Mouse (Mus musculus): ENCODE results near the gene Psmd11. TPM values are rescaled to one million over a fixed set of nuclear protein-coding genes. Genes with fewer than 3 reads are reported as not detected.

Gene Psmd11
- polyA plus RNA-seq, 1 experiment from 2014 or later: 336 TPM

DNA sequence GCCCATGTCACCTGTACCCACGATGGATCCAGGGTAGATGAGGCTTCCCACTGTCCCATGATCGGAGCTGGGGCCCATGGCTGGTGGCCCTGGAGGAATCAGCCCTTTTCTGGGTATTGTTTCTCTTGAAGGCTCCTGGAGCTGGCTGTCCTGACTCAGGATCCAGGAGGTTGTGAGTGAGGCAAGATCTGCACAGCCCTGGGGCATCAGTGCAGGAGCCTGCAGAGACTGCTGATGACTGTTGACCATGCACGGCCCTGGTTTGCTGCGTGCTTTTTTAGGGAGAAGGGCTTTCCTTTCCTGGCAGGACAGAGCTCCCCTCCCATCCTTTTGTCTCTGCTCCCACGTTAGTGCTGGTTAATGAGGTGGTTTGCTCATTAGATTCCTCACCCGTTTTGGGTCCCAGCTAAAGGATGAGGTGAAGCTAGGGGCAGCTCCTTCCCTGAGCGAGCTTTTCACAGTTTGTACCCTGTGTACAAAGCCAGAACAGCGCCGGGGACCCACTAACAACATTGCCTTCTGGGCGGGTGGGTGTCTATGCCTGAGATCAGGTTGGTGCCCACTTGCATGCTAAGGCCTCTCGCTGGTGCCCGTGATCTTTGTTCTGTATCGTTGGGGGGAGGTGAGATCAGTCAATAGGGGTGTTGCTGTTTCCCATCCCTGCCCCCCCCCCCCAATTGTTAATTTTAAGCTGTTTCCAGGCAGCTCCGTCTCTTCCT is 50.4 kb downstream of the Psmd11 start:
- H3K27ac ChIP-seq (ENCODE audit: low read length): peak overlapping the region; percentile 99
- WGBS: 12% methylated on average over 14 of the region's 14 CpGs
- H3K9ac ChIP-seq (replicated peaks; ENCODE audit: low read depth, low read length): peak overlapping the region; percentile 99
- H3K4me1 ChIP-seq (replicated peaks; ENCODE audit: control insufficient read depth, insufficient read depth, low read length): peaks cover 42% of the 10 kb centered on the region
- peak overlapping the region; percentile 97 for H3K4me2 ChIP-seq (ENCODE audit: low read length)
- H3K9me3 ChIP-seq (ENCODE audit: control insufficient read depth, low read length): no peaks in the 10 kb centered on the region
- no peaks in the 10 kb centered on the region for H3K27me3 ChIP-seq (replicated peaks; ENCODE audit: control insufficient read depth, insufficient read depth, low read length)
- peak overlapping the region; percentile 93 for H3K4me3 ChIP-seq (replicated peaks; ENCODE audit: low read length)
- peaks cover 7% of the 10 kb centered on the region; the same call in 1 of the 2 replicates for H3K36me3 ChIP-seq (ENCODE audit: control insufficient read depth, insufficient read depth)
- ATAC-seq: no peak

DNA sequence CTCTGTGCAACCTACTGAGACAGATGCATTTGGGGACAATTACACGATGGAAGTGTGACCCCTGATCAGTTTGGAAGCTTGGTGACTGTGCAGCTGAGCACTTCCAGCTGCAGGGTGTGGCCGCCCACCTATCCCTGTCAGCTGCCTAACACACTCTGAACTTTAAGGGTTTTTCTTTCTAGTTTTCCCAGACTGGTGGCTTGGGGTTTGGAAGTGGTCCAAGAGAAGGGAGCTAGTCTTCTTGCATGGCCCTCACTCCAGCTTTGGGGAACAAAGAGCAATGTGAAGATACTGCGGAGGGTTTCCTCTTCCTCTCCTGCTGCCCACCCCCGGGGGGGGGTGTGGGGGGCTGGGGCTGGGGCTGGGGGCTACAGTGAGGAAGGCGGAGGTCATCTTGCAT is 51.0 kb downstream of the Psmd11 start:
- H3K9ac ChIP-seq (replicated peaks; ENCODE audit: low read depth, low read length): peak overlapping the region; percentile 99
- H3K4me1 ChIP-seq (replicated peaks; ENCODE audit: control insufficient read depth, insufficient read depth, low read length): peaks cover 47% of the 10 kb centered on the region
- no peaks in the 10 kb centered on the region for H3K27me3 ChIP-seq (replicated peaks; ENCODE audit: control insufficient read depth, insufficient read depth, low read length)
- H3K36me3 ChIP-seq (ENCODE audit: control insufficient read depth, insufficient read depth): peaks cover 7% of the 10 kb centered on the region; the same call in 1 of the 2 replicates
- H3K4me3 ChIP-seq (replicated peaks; ENCODE audit: low read length): peak overlapping the region; percentile 93
- H3K4me2 ChIP-seq (ENCODE audit: low read length): peak overlapping the region; percentile 97
- no peak for ATAC-seq
- 29% methylated on average over 5 of the region's 5 CpGs for WGBS
- no peaks in the 10 kb centered on the region for H3K9me3 ChIP-seq (ENCODE audit: control insufficient read depth, low read length)
- H3K27ac ChIP-seq (ENCODE audit: low read length): peak overlapping the region; percentile 99

DNA sequence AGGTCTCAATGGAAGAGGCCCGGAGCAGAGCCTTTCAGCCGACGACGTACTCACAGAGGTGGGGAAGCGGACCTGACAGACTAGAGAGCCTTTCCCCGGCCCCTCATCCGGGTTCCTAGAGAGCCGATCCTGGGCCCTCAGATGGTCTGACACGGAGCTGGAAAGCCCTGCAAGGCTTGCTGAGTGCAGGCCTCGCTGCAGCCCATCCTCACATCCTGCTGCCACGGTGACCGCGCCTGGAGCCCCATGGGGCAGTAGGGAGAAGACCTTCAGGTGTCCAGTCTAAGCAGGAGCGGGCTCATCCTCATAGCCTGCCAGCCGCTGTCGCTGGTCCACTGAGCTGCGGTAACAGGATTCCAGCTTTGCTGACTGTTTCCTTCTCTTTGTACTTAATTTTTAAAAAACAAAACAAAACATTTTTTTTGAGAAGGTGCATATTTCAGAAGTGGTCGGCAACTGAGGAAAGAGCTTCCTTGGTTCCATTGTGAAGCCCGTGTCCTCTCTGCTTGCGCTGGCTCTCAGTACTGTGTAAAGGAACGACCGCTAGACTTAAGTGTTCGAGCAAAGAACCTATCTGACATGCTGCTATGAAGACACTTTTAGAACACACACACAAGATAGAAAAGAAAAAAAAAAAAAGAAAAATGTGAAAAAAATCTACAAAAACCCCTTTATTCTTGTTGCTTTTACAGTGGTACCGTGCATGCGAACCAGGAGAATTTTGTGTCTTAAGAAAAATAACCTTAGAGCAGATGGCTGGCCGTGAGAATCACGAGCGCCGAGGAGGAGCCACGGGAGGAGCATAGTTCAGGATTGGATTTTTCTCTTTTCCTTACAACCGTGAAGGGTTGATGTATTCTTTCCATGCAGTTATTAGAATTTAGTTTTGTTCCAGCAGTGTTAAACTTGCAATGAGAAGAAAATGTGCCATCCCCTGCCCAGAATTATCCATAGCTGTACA is 51.8 kb downstream of the Psmd11 start:
- H3K36me3 ChIP-seq (ENCODE audit: control insufficient read depth, insufficient read depth): peaks cover 7% of the 10 kb centered on the region; the same call in 1 of the 2 replicates
- peak overlapping the region; percentile 99 for H3K9ac ChIP-seq (replicated peaks; ENCODE audit: low read depth, low read length)

DNA sequence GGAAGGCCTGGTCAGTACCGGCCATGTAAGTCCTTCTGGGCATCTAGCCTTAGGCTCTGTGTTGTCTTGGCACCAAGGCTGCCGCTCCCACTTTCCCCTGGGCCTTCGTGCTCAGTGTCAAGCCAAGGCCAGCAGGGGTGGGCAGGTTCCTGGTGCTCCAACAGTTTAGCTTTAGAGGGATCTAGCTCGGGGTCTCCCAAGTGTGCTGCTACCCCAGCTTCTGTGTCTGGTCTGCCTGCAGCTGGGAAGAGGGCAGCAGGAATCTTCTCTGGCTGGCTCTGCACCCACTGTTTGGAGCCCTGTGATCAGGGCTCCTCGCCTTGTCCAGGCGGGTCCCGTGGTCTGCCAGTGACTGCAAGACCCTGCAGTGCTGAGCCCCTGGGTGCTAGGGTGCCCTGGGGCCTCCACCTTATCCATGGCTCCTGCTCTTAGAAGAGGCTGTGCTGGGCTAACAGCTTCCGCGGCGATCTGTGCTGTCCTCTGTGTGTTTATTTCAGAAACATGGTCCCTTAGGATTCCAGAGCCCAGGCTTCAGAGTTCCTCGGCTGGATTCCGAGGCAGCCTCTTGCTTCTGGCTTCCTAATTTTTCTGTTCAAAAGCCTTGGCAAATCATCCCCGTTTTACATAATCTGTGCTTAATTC is 53.1 kb downstream of the Psmd11 start:
- Histone ChIP-seq H3K27me3 (replicated peaks; ENCODE audit: control insufficient read depth, insufficient read depth, low read length) (no peaks in the 10 kb centered on the region), H3K9ac (replicated peaks; ENCODE audit: low read depth, low read length) (peak overlapping the region; percentile 62), H3K36me3 (ENCODE audit: control insufficient read depth, insufficient read depth) (peaks cover 7% of the 10 kb centered on the region; the same call in 1 of the 2 replicates), H3K4me1 (replicated peaks; ENCODE audit: control insufficient read depth, insufficient read depth, low read length) (peaks cover 50% of the 10 kb centered on the region), H3K27ac (ENCODE audit: low read length) (peak overlapping the region; percentile 10; the same call in 1 of the 2 replicates), H3K4me3 (replicated peaks; ENCODE audit: low read length) (peak overlapping the region; percentile 47), H3K4me2 (ENCODE audit: low read length) (peak overlapping the region; percentile 97), H3K9me3 (ENCODE audit: control insufficient read depth, low read length) (no peaks in the 10 kb centered on the region)
- ATAC-seq: no peak
- WGBS: 75% methylated on average over 13 of the region's 13 CpGs

More for the DNA sequence above, 51.8 kb downstream of the Psmd11 start:
- Histone ChIP-seq H3K27me3 (replicated peaks; ENCODE audit: control insufficient read depth, insufficient read depth, low read length) (no peaks in the 10 kb centered on the region), H3K9me3 (ENCODE audit: control insufficient read depth, low read length) (no peaks in the 10 kb centered on the region), H3K27ac (ENCODE audit: low read length) (peak overlapping the region; percentile 99), H3K4me2 (ENCODE audit: low read length) (peak overlapping the region; percentile 97), H3K4me3 (replicated peaks; ENCODE audit: low read length) (peak overlapping the region; percentile 93), H3K4me1 (replicated peaks; ENCODE audit: control insufficient read depth, insufficient read depth, low read length) (peaks cover 53% of the 10 kb centered on the region)
- no peak for ATAC-seq
- 51% methylated on average over 31 of the region's 31 CpGs for WGBS

DNA sequence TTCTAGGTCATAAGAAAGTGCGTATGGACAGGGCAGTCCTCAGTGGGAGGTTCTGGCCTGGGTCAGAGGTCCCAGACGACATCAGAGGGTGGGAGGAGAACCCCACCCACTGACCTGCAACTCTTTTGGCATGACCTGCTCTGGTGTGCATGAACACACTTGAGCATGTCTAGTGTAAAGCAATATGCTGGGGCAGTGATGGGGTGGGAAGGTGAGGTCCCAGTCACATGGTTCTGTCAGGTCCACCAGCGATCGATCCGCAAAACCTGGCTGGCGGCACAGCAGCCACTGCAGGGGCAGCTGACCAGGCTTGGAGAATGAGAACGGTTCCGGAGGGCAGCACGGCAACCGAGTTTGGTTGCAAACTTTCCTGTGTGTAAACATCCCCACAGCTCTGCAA is 53.9 kb downstream of the Psmd11 start:
- no peak for ATAC-seq

DNA sequence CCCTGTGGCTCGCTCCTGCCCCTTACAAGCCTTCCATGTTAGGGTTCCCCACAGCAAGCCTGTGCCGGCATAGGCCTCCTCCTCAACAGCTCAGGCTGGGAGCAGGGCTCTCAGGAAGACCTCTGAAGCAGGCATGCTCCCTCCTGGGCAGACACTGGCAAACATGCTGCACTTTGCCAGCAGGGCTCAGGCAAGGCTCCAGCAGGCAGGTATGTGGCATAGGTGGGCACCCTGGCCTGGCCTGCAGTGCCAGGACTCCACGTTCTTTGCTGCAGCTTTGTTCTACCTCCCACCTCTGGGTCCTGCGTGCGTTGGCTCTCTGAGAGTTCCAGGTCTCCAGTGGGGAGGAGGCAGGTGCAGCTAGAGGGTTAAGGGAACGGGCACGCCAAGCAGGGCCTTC is 54.5 kb downstream of the Psmd11 start:
- Histone ChIP-seq H3K27me3 (replicated peaks; ENCODE audit: control insufficient read depth, insufficient read depth, low read length) (no peaks in the 10 kb centered on the region), H3K4me2 (ENCODE audit: low read length) (peak overlapping the region; percentile 97), H3K36me3 (ENCODE audit: control insufficient read depth, insufficient read depth) (peaks cover 7% of the 10 kb centered on the region; the same call in 1 of the 2 replicates), H3K9ac (replicated peaks; ENCODE audit: low read depth, low read length) (peak overlapping the region; percentile 43), H3K4me3 (replicated peaks; ENCODE audit: low read length) (peak overlapping the region; percentile 12; the same call in 1 of the 2 replicates), H3K27ac (ENCODE audit: low read length) (peak overlapping the region; percentile 39; the same call in 1 of the 2 replicates), H3K9me3 (ENCODE audit: control insufficient read depth, low read length) (no peaks in the 10 kb centered on the region), H3K4me1 (replicated peaks; ENCODE audit: control insufficient read depth, insufficient read depth, low read length) (peaks cover 55% of the 10 kb centered on the region)
- ATAC-seq: no peak
- 73% methylated on average over 7 of the region's 7 CpGs for WGBS

More for the DNA sequence above, 53.9 kb downstream of the Psmd11 start:
- no peaks in the 10 kb centered on the region for H3K27me3 ChIP-seq (replicated peaks; ENCODE audit: control insufficient read depth, insufficient read depth, low read length)
- peak overlapping the region; percentile 12; the same call in 1 of the 2 replicates for H3K4me3 ChIP-seq (replicated peaks; ENCODE audit: low read length)
- H3K27ac ChIP-seq (ENCODE audit: low read length): no peak overlapping the region
- H3K4me2 ChIP-seq (ENCODE audit: low read length): peak overlapping the region; percentile 97
- H3K36me3 ChIP-seq (ENCODE audit: control insufficient read depth, insufficient read depth): peaks cover 7% of the 10 kb centered on the region; the same call in 1 of the 2 replicates
- no peak overlapping the region; the same call in 1 of the 2 replicates for H3K9ac ChIP-seq (replicated peaks; ENCODE audit: low read depth, low read length)
- peaks cover 50% of the 10 kb centered on the region for H3K4me1 ChIP-seq (replicated peaks; ENCODE audit: control insufficient read depth, insufficient read depth, low read length)
- H3K9me3 ChIP-seq (ENCODE audit: control insufficient read depth, low read length): no peaks in the 10 kb centered on the region
- WGBS: 82% methylated on average over 10 of the region's 10 CpGs

DNA sequence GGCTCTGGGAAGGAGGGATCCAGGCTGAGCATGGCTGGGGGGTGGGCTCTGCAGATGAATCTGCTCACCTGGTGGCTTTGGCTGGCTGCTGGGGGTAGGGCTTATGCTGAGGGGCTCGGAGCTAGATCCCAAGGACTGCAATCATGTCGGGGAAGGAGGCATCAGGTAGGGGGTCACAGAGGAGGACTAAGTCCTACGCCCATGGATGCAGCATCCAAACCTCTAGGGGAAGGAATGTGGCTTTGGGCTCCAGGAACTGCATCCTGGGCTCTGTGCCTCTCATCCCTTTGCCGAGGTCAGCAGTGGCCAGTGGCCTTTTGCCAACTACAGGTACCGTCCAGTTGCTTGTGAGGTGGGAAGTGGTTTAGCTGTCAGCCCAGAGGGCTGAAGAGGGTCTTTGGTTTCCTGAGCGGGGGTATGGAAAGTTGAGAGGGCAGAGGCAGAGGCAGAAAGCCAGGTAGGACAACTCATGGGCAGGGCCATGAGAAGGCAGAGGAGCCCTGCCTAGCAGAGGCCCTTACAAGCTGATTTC is 55.2 kb downstream of the Psmd11 start:
- ATAC-seq: no peak
- no peaks in the 10 kb centered on the region for H3K27me3 ChIP-seq (replicated peaks; ENCODE audit: control insufficient read depth, insufficient read depth, low read length)
- H3K27ac ChIP-seq (ENCODE audit: low read length): peak overlapping the region; percentile 70
- H3K4me1 ChIP-seq (replicated peaks; ENCODE audit: control insufficient read depth, insufficient read depth, low read length): peaks cover 61% of the 10 kb centered on the region
- H3K36me3 ChIP-seq (ENCODE audit: control insufficient read depth, insufficient read depth): peaks cover 7% of the 10 kb centered on the region; the same call in 1 of the 2 replicates
- H3K9me3 ChIP-seq (ENCODE audit: control insufficient read depth, low read length): no peaks in the 10 kb centered on the region
- peak overlapping the region; percentile 97 for H3K4me2 ChIP-seq (ENCODE audit: low read length)
- H3K9ac ChIP-seq (replicated peaks; ENCODE audit: low read depth, low read length): peak overlapping the region; percentile 49
- peak overlapping the region; percentile 19 for H3K4me3 ChIP-seq (replicated peaks; ENCODE audit: low read length)
- 72% methylated on average over 6 of the region's 6 CpGs for WGBS

DNA sequence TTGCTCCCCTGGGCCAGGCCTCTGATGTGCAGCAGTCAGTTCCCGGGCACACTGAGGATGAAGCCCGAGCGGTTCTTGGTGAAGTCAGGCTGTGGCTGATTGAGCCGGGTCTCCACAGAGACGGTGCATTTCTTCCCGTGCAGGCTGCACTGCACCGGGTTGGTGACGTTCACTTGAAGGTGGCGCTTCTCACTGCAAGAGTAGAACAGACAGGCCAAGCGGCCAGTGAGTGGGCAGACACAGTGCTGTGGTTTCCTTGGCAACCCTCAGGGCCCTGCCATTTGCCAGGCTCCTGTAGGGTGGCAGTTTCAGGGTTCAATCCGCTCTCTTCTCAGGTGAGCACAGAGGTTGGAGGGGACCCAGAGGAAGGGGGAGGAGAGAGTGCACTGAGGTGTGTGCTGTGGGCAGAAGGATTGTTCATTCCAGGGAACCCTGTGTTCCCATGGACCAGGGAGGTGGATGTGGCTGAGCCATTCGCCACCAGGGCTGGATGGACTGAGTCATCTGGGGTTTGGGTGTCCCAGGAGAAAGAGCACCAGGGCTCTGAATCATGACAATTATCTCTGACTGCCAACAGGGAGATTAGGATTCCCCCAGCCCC is 55.9 kb downstream of the Psmd11 start:
- H3K9me3 ChIP-seq (ENCODE audit: control insufficient read depth, low read length): no peaks in the 10 kb centered on the region
- 18% methylated on average over 12 of the region's 12 CpGs for WGBS
- peak overlapping the region; percentile 49 for H3K9ac ChIP-seq (replicated peaks; ENCODE audit: low read depth, low read length)
- H3K27ac ChIP-seq (ENCODE audit: low read length): peak overlapping the region; percentile 70
- peaks cover 68% of the 10 kb centered on the region for H3K4me1 ChIP-seq (replicated peaks; ENCODE audit: control insufficient read depth, insufficient read depth, low read length)
- peaks cover 7% of the 10 kb centered on the region; the same call in 1 of the 2 replicates for H3K36me3 ChIP-seq (ENCODE audit: control insufficient read depth, insufficient read depth)
- peak; percentile 73 for ATAC-seq
- peak overlapping the region; percentile 19 for H3K4me3 ChIP-seq (replicated peaks; ENCODE audit: low read length)
- peak overlapping the region; percentile 97 for H3K4me2 ChIP-seq (ENCODE audit: low read length)
- no peaks in the 10 kb centered on the region for H3K27me3 ChIP-seq (replicated peaks; ENCODE audit: control insufficient read depth, insufficient read depth, low read length)

Data from forebrain, embryonic 16.5 days (tissue).